Mouse (Mus musculus): Measurements from ENCODE around the gene Cfap61. TPM values are rescaled to one million over a fixed set of nuclear protein-coding genes. Genes with fewer than 3 reads are reported as not detected.
"Not testable (repeated sequence)": the region's sequence is repeated elsewhere in the genome, so short reads cannot be mapped to it uniquely, and the experiment has no call there.

Cfap61 gene
- total and polyA plus RNA-seq, 3 experiments: 0.22 TPM; not detected in 2

GRCm38 (mm10) chr2:145905156-145905555 is 29.4 kb upstream of the Cfap61 start:
- no peak for ATAC-seq (ENCODE audit: extremely low read depth, insufficient number of reproducible peaks, low FRiP score, poor library complexity, severe bottlenecking)
- Histone ChIP-seq H3K36me3 (replicated peaks) (peaks cover 45% of the 10 kb centered on the region), H3K4me3 (ENCODE audit: low read depth, low read length) (no peak overlapping the region; the same call in 1 of the 2 replicates), H3K9me3 (replicated peaks) (no peaks in the 10 kb centered on the region), H3K4me1 (ENCODE audit: insufficient read depth, low read depth, low read length) (peaks cover 31% of the 10 kb centered on the region), H3K27me3 (ENCODE audit: insufficient read depth, low read length) (no peaks in the 10 kb centered on the region)
- TF ChIP-seq GATA2 (IDR thresholded peaks at IDR 0.05; ENCODE audit: borderline replicate concordance, low read depth, low read length): no peak
- TF ChIP-seq GATA1 (IDR thresholded peaks at IDR 0.05; ENCODE audit: borderline replicate concordance, low read length): no peak
- no peak for TF ChIP-seq POLR2AphosphoS5 (IDR thresholded peaks at IDR 0.05; ENCODE audit: insufficient replicate concordance, low read depth, low read length)
- no peak for TF ChIP-seq TAL1 (conservative IDR thresholded peaks at IDR 0.05; ENCODE audit: low read depth, low read length)
- no peak for TF ChIP-seq CTCF (IDR thresholded peaks at IDR 0.05; ENCODE audit: low read depth, low read length)
- DNase-seq (ENCODE audit: low spot score): no peak

GRCm38 (mm10) chr2:145905884-145906283 is 28.7 kb upstream of the Cfap61 start:
- not testable (repeated sequence) for H3K9me3 ChIP-seq (replicated peaks); H3K4me3 ChIP-seq (ENCODE audit: low read depth, low read length); ATAC-seq (ENCODE audit: extremely low read depth, insufficient number of reproducible peaks, low FRiP score, poor library complexity, severe bottlenecking); H3K27me3 ChIP-seq (ENCODE audit: insufficient read depth, low read length); DNase-seq (ENCODE audit: low spot score)
- Histone ChIP-seq H3K4me1 (ENCODE audit: insufficient read depth, low read depth, low read length) (peaks cover 31% of the 10 kb centered on the region), H3K36me3 (replicated peaks) (peaks cover 52% of the 10 kb centered on the region)

GRCm38 (mm10) chr2:145920941-145921650 is 13.5 kb upstream of the Cfap61 start:
- no peak for TF ChIP-seq GATA2 (IDR thresholded peaks at IDR 0.05; ENCODE audit: borderline replicate concordance, low read depth, low read length)
- TF ChIP-seq TAL1 (conservative IDR thresholded peaks at IDR 0.05; ENCODE audit: low read depth, low read length): no peak
- no peak for TF ChIP-seq GATA1 (IDR thresholded peaks at IDR 0.05; ENCODE audit: borderline replicate concordance, low read length)
- TF ChIP-seq CTCF (IDR thresholded peaks at IDR 0.05; ENCODE audit: low read depth, low read length): no peak
- no peak for TF ChIP-seq POLR2AphosphoS5 (IDR thresholded peaks at IDR 0.05; ENCODE audit: insufficient replicate concordance, low read depth, low read length)
- Histone ChIP-seq H3K9me3 (replicated peaks) (no peaks in the 10 kb centered on the region), H3K4me3 (ENCODE audit: low read depth, low read length) (no peak overlapping the region), H3K36me3 (replicated peaks) (peaks cover 87% of the 10 kb centered on the region), H3K27me3 (ENCODE audit: insufficient read depth, low read length) (no peaks in the 10 kb centered on the region), H3K4me1 (ENCODE audit: insufficient read depth, low read depth, low read length) (no peaks in the 10 kb centered on the region)
- DNase-seq (ENCODE audit: low spot score) (no peak), ATAC-seq (ENCODE audit: extremely low read depth, insufficient number of reproducible peaks, low FRiP score, poor library complexity, severe bottlenecking) (no peak; the same call in 1 of the 2 replicates)

DNA sequence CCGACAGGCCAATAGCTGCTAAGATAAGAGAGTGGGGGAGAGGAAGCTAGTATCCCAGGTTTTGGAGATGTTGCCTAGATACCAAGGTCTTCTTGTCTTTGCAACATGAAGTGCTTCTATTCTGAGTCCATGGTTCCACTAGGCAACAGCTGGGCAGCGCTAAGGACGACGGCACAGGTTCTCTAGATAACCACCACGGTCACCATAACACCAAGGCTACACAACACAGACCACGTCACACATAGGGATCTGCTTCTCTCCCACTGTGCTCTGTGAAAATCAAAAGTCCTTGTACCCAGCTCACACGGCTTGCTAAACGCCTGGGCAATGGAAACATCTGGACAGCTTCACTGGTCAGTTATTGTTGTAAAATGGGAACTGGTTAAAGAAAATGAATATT is 2.4 kb downstream of the Cfap61 start:
- TF ChIP-seq GATA1 (IDR thresholded peaks at IDR 0.05; ENCODE audit: borderline replicate concordance, low read length) (no peak), GATA2 (IDR thresholded peaks at IDR 0.05; ENCODE audit: borderline replicate concordance, low read depth, low read length) (no peak)
- Histone ChIP-seq H3K36me3 (replicated peaks) (peaks cover 11% of the 10 kb centered on the region), H3K27me3 (ENCODE audit: insufficient read depth, low read length) (peaks cover 11% of the 10 kb centered on the region), H3K9me3 (replicated peaks) (no peaks in the 10 kb centered on the region), H3K4me3 (ENCODE audit: low read depth, low read length) (no peak overlapping the region), H3K4me1 (ENCODE audit: insufficient read depth, low read depth, low read length) (peaks cover 10% of the 10 kb centered on the region)
- DNase-seq (ENCODE audit: low spot score) (no peak), ATAC-seq (ENCODE audit: extremely low read depth, insufficient number of reproducible peaks, low FRiP score, poor library complexity, severe bottlenecking) (no peak)

DNA sequence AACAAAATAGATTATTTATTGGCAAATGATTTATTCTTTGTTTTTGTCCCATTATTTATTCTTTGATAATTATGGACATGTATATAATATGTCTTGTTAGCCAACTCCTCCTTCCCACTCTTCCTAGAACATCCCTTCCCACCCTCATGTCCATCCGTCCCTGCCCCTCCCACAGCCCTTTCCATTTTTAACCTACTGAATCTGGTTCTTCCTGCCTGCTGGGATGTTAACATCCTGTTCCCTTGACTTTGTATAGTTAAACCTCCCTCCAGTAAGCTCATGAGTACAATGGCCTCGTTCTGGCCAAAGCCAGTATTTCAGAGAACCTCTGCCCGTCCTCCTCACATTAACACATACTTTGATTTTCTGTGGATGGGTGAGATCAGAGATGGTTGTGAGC is 6.8 kb downstream of the Cfap61 start:
- no peaks in the 10 kb centered on the region for H3K9me3 ChIP-seq (replicated peaks)
- no peak for ATAC-seq (ENCODE audit: extremely low read depth, insufficient number of reproducible peaks, low FRiP score, poor library complexity, severe bottlenecking)
- TF ChIP-seq TAL1 (conservative IDR thresholded peaks at IDR 0.05; ENCODE audit: low read depth, low read length) (no peak), POLR2AphosphoS5 (IDR thresholded peaks at IDR 0.05; ENCODE audit: insufficient replicate concordance, low read depth, low read length) (no peak), CTCF (IDR thresholded peaks at IDR 0.05; ENCODE audit: low read depth, low read length) (no peak)

DNA sequence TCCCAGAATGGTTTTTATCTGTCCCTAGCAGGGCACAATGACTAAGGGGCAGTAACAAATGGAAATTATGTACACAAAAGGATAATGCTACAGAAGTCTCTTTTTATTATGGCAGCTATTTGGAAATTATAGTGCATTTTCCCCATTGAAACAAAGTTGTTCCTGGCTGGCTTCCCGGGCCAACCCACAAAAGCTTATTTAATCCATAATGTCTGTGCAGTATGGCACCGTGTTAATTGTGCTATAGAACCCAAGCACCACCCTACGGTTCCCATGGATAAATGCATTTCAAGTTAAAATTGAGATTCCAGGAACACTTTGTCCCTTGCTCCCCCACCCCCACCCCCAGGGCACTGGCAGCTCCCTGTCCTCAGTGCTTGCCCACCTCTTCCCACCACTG is 9.7 kb downstream of the Cfap61 start:
- H3K4me1 ChIP-seq (ENCODE audit: insufficient read depth, low read depth, low read length): no peaks in the 10 kb centered on the region
- TF ChIP-seq GATA1 (IDR thresholded peaks at IDR 0.05; ENCODE audit: borderline replicate concordance, low read length) (no peak), TAL1 (conservative IDR thresholded peaks at IDR 0.05; ENCODE audit: low read depth, low read length) (no peak), CTCF (IDR thresholded peaks at IDR 0.05; ENCODE audit: low read depth, low read length) (no peak), GATA2 (IDR thresholded peaks at IDR 0.05; ENCODE audit: borderline replicate concordance, low read depth, low read length) (no peak)
- H3K9me3 ChIP-seq (replicated peaks): no peaks in the 10 kb centered on the region
- ATAC-seq (ENCODE audit: extremely low read depth, insufficient number of reproducible peaks, low FRiP score, poor library complexity, severe bottlenecking) (no peak), DNase-seq (ENCODE audit: low spot score) (no peak)
- no peak overlapping the region for H3K4me3 ChIP-seq (ENCODE audit: low read depth, low read length)
- no peaks in the 10 kb centered on the region for H3K36me3 ChIP-seq (replicated peaks)
- peaks cover 2% of the 10 kb centered on the region; the same call in 1 of the 2 replicates for H3K27me3 ChIP-seq (ENCODE audit: insufficient read depth, low read length)

More for the DNA sequence above, 6.8 kb downstream of the Cfap61 start:
- Histone ChIP-seq H3K36me3 (replicated peaks) (no peaks in the 10 kb centered on the region), H3K4me3 (ENCODE audit: low read depth, low read length) (no peak overlapping the region), H3K4me1 (ENCODE audit: insufficient read depth, low read depth, low read length) (peaks cover 2% of the 10 kb centered on the region; the same call in 1 of the 2 replicates), H3K27me3 (ENCODE audit: insufficient read depth, low read length) (peaks cover 11% of the 10 kb centered on the region)
- DNase-seq (ENCODE audit: low spot score): no peak

GRCm38 (mm10) chr2:145948402-145948954 is 13.9 kb downstream of the Cfap61 start:
- no peak for DNase-seq (ENCODE audit: low spot score)
- Histone ChIP-seq H3K4me3 (ENCODE audit: low read depth, low read length) (no peak overlapping the region), H3K27me3 (ENCODE audit: insufficient read depth, low read length) (no peaks in the 10 kb centered on the region), H3K4me1 (ENCODE audit: insufficient read depth, low read depth, low read length) (no peaks in the 10 kb centered on the region), H3K9me3 (replicated peaks) (no peaks in the 10 kb centered on the region), H3K36me3 (replicated peaks) (no peaks in the 10 kb centered on the region)
- TF ChIP-seq GATA1 (IDR thresholded peaks at IDR 0.05; ENCODE audit: borderline replicate concordance, low read length) (no peak), CTCF (IDR thresholded peaks at IDR 0.05; ENCODE audit: low read depth, low read length) (no peak), POLR2AphosphoS5 (IDR thresholded peaks at IDR 0.05; ENCODE audit: insufficient replicate concordance, low read depth, low read length) (no peak), TAL1 (conservative IDR thresholded peaks at IDR 0.05; ENCODE audit: low read depth, low read length) (no peak), GATA2 (IDR thresholded peaks at IDR 0.05; ENCODE audit: borderline replicate concordance, low read depth, low read length) (no peak)
- no peak for ATAC-seq (ENCODE audit: extremely low read depth, insufficient number of reproducible peaks, low FRiP score, poor library complexity, severe bottlenecking)
